Comparison of ENCODE assay signal across 13 mouse cellular contexts in the genomic region with DNA sequence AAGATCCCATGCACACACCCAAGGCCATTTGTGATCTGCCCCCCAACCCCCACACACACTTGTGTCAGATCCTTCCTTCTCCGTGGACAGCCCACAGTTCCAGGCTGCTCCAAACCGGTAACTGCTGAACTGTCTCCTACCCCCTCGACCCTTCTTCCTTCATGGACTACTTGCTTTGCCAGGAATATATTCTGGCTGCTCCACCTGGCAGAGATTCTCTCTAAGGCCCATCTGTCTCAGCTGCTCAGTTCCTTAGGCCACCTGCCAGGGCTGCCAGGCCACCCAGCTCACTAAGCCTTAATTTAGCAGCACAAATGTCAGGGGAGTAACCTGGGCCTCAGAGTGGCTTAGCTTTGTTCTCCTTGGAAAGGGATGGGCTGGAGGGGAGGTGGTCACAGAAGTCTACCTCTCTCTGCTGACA. TPM values are rescaled to one million over a fixed set of nuclear protein-coding genes. Genes with fewer than 3 reads are reported as not detected.
DNase-seq lines count a peak whose midpoint lies in the region; ATAC-seq lines count a peak whose summit lies in the region.
"Had no signal": no experiment of that assay in that cellular context is flagged by ENCODE, and none has a peak within 500 bp of the region (broad histone marks: within the 10 kb centered on the region; RNA-seq: fewer than 3 reads in every experiment).

No protein-coding gene starts in this region.

- no peaks in the 10 kb centered on the region for H3K27me3 ChIP-seq in limb, embryonic 13.5 days
- H3K27me3 ChIP-seq in limb, embryonic 10.5 days (ENCODE audit: low read depth, poor library complexity, severe bottlenecking): no peaks in the 10 kb centered on the region
- H3K27me3 ChIP-seq: heart, embryonic 13.5 days; liver, embryonic 13.5 days had no signal

- H3K4me3 ChIP-seq in limb, embryonic 13.5 days: no peak overlapping the region
- H3K4me3 ChIP-seq in limb, embryonic 10.5 days: no peak overlapping the region
- H3K4me3 ChIP-seq: heart, embryonic 13.5 days; liver, embryonic 13.5 days had no signal

- DNase-seq in limb, embryonic 10.5 days (ENCODE audit: low spot score): no peak
- peak; percentile 18 for DNase-seq in adrenal gland, postnatal 25 days
- DNase-seq in cerebellum, postnatal 36 days: peak; percentile 81
- peak; percentile 78 for DNase-seq in skeletal muscle tissue, adult 2 months (ENCODE audit: low read depth, low spot score)
- no peak for DNase-seq in frontal cortex, postnatal 36 days (ENCODE audit: low spot score in 2 of 2)
- DNase-seq in layer of hippocampus, adult 11-12 months (ENCODE audit: low spot score): no peak
- no peak for DNase-seq in left cerebral cortex, adult 8-10 months (ENCODE audit: low spot score in 2 of 2)
- DNase-seq: liver, embryonic 13.5 days had no signal

- H3K9me3 ChIP-seq in limb, embryonic 13.5 days: no peaks in the 10 kb centered on the region
- no peaks in the 10 kb centered on the region for H3K9me3 ChIP-seq in limb, embryonic 10.5 days (replicated peaks)
- H3K9me3 ChIP-seq: heart, embryonic 13.5 days; liver, embryonic 13.5 days had no signal

- no peak overlapping the region for H3K27ac ChIP-seq in limb, embryonic 13.5 days
- no peak overlapping the region for H3K27ac ChIP-seq in limb, embryonic 10.5 days
- H3K27ac ChIP-seq: heart, embryonic 13.5 days; liver, embryonic 13.5 days had no signal

- WGBS in limb, embryonic 13.5 days: 39% methylated on average over 3 of the region's 3 CpGs
- WGBS in limb, embryonic 10.5 days: 39% methylated on average over 3 of the region's 3 CpGs

- 0 out of 2 replicates have a peak, but pooled peaks cover 4% of the 10 kb centered on the region for H3K4me1 ChIP-seq in limb, embryonic 13.5 days
- H3K4me1 ChIP-seq in limb, embryonic 10.5 days: peaks cover 15% of the 10 kb centered on the region
- H3K4me1 ChIP-seq: liver, embryonic 13.5 days had no signal

- H3K9ac ChIP-seq in limb, embryonic 13.5 days: no peak overlapping the region
- H3K9ac ChIP-seq: liver, embryonic 13.5 days had no signal

- H3K36me3 ChIP-seq in limb, embryonic 13.5 days: no peaks in the 10 kb centered on the region
- H3K36me3 ChIP-seq in limb, embryonic 10.5 days: no peaks in the 10 kb centered on the region
- H3K36me3 ChIP-seq: heart, embryonic 13.5 days; liver, embryonic 13.5 days had no signal

- no peak overlapping the region for H3K4me2 ChIP-seq in limb, embryonic 13.5 days (replicated peaks)
- H3K4me2 ChIP-seq: liver, embryonic 13.5 days had no signal

- peak; percentile 40; the same call in 1 of the 2 replicates for ATAC-seq in limb, embryonic 13.5 days (ENCODE audit: low FRiP score, low read depth)
- ATAC-seq: CD4-positive, CD25-positive, alpha-beta regulatory T cell, adult 4 months had no signal

RNA-seq across cellular contexts. Expression of gene Zfp280b, which starts 30.3 kb away (rescaled TPM):
- 22.1 and 22.5 TPM in 2 replicates for polyA plus RNA-seq in limb, embryonic 13.5 days (2015; fragmentation: Nextera tagmentation; extraction: Ambion mirVana)
- 42.7 and 43.7 TPM in 2 replicates for polyA plus RNA-seq in limb, embryonic 10.5 days (2016; fragmentation: Nextera tagmentation; extraction: Ambion mirVana)
- total RNA-seq in adrenal gland, postnatal 25 days (2021): 11.0 and 11.4 TPM in 2 replicates
- total RNA-seq in left cerebral cortex, adult 8-10 months (2022): 10 to 100 TPM; 13.4 to 16.5 (median 15.6) TPM

RNA-seq across cellular contexts. Expression of gene Gm5134, which starts 47.8 kb away (rescaled TPM):
- 0.11 TPM in 1 of 2 replicates, not detected in the other for polyA plus RNA-seq in limb, embryonic 13.5 days (2015; fragmentation: Nextera tagmentation; extraction: Ambion mirVana)
- polyA plus RNA-seq in limb, embryonic 10.5 days (2016; fragmentation: Nextera tagmentation; extraction: Ambion mirVana): 0.06 TPM in 1 of 2 replicates, not detected in the other
- not detected in 2 replicates for total RNA-seq in adrenal gland, postnatal 25 days (2021)
- total RNA-seq in left cerebral cortex, adult 8-10 months (2022): under 1 TPM in 1 of 4 experiments, not detected in 3; 0.27 TPM
- polyA plus RNA-seq: heart, embryonic 13.5 days; stomach, embryonic 16.5 days had no signal

RNA-seq across cellular contexts. Expression of gene Vpreb3, which starts 59.3 kb away (rescaled TPM):
- 0.33 and 0.66 TPM in 2 replicates for polyA plus RNA-seq in limb, embryonic 13.5 days (2015; fragmentation: Nextera tagmentation; extraction: Ambion mirVana)
- 0.34 and 0.65 TPM in 2 replicates for polyA plus RNA-seq in limb, embryonic 10.5 days (2016; fragmentation: Nextera tagmentation; extraction: Ambion mirVana)
- total RNA-seq in adrenal gland, postnatal 25 days (2021): not detected in 2 replicates
- total RNA-seq in left cerebral cortex, adult 8-10 months (2022): not detected
- polyA plus RNA-seq: cortical plate, adult 2 months had no signal

Comparison
In these comparisons a context has a peak if more than half of its experiments do, and no peak if none do; other contexts are left out.
1. DNase-seq: peak in adrenal gland, postnatal 25 days (single experiment), cerebellum, postnatal 36 days (2 of 2) and skeletal muscle tissue, adult 2 months (single experiment); none in limb, embryonic 10.5 days (single experiment), frontal cortex, postnatal 36 days (0 of 2), layer of hippocampus, adult 11-12 months (single experiment) and left cerebral cortex, adult 8-10 months (0 of 2).